Mouse (Mus musculus): ENCODE measurements around the gene Prl6a1.

Gene Prl6a1

DNA sequence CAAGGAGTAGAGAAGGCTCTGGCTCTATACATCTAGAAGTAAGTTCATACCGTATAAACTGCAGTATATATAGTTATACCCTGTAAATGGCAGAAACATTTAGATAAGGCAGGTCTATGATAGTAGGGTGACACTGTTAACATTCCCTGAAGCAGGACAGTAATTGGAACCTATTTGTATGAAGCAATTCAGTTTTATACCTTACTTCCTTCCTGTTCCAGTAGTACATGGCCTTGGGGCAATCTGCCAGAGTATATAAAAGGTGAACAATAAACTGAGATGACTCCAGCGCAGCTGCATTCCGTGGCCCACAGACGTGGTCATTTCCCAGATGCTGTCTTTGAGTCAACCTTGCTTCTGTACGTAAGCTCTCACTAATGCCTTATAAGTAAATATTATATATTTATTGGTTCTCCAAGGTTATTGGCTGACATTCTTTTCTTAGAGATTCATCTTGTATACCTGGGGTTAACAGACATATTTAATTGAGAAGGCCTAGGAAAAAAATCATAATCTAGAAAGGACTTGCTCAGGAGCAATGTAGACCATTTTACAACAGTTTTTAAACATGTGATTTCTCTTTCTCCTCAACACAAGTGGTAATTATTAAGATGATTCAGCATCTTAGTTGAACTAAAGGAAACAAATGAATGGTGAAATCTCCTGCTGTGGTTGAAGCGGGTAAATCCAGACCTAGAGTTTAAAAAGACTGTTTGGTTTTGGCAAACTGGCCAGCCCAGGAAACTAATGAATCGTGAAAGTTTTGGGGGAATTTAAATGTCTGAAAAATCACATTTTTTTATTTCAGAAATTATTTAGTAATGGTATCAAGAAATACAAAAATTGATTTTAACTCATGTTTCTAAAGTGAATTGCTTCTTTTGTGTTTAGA is at the start of gene Prl6a1:
Gene Prl6a1, plus strand, starts transcription at position 294 of the 892 bp plus-strand sequence.
- no peak for DNase-seq (ENCODE audit: inconsistent age in 2 of 2, low spot score in 1 of 2)

DNA sequence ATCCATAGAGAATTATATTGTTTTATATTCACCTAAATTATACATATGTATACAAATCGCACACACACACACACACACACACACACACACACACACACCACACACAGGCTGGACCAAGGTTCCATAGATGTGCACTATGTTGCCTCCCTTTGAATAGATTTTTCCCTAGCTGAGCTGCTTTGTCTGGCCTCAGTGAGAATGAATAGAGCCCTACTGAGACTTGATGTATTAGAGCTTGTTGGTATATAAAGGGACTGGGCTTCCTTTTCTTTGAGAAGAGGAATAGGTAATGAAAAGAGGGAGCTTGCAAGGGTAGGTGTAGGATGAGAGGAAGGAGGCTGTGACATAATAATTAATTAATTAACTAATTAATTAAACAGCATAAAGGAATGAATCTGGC is 22.6 kb downstream of the Prl6a1 start:
- DNase-seq (ENCODE audit: inconsistent age in 2 of 2, low spot score in 1 of 2) = no peak

DNA sequence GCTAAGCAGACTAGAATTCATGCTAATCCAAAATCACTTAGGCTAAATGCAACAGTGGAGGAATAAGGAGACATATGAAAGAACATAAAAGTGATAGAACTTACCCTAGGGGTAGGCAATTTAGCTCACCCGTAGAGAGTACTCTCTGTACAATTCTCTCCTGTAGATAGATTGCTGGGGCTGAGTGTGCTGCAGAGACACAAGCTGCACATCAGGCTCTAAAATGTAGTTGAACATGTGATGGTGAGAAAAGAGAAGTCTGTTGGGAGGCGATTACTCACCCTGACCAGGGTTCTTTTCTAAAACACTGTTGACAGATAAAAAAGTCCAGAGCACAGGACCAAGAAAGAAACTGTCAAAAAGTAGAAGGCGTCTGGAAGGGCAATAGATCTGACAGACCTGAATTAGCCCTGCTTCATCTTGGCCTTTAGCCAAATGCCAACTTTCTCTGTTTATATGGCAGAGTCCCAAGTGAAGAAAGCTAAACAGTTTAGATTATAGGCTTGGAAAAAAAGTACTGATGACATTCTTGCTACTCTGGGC is 30.4 kb downstream of the Prl6a1 start:
- DNase-seq (ENCODE audit: inconsistent age in 2 of 2, low spot score in 1 of 2) = no peak

DNA sequence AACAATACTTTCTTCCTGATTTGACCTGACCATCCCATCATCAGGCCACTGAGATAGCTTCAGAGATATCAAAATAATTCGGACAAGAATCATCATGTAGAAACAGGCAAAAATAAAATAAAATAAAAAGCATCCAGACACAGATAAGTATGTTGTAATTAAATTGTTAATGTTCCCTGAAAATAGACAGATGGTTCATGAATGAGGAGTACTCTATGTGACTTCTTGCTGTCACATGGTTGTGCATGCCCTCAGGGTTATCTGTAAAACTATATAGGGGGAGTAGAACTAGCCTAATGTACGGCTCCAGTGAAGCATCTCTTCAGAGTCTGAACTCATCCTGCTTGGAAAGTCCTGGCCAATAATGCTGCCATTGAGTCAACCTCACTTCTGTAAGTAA is 32.9 kb downstream of the Prl6a1 start, which contains the start of gene Prl8a2:
Gene Prl8a2, plus strand, starts transcription at position 301 of the 400 bp plus-strand sequence.
- DNase-seq (ENCODE audit: inconsistent age in 2 of 2, low spot score in 1 of 2) = no peak
